Mouse (Mus musculus): ENCODE results near the gene Sgsm3. TPM values are rescaled to one million over a fixed set of nuclear protein-coding genes. Genes with fewer than 3 reads are reported as not detected.
A peak's percentile ranks its signal among the peaks of the same experiment; 100 is the strongest.

The Sgsm3 gene
- polyA plus RNA-seq, 1 experiment from 2014 or later: 45.1 TPM

GRCm38 (mm10) chr15:81049401-81050053 is 72.0 kb downstream of the Sgsm3 start:
- no peak overlapping the region for H3K9ac ChIP-seq
- H3K27ac ChIP-seq: no peak overlapping the region
- 74% methylated on average over 6 of the region's 6 CpGs for WGBS
- no peaks in the 10 kb centered on the region for H3K9me3 ChIP-seq
- ATAC-seq (ENCODE audit: borderline replicate concordance, extremely low read depth, low FRiP score, low TSS enrichment): no peak
- 0 out of 2 replicates have a peak, but pooled peaks cover 1% of the 10 kb centered on the region for H3K36me3 ChIP-seq
- no peak overlapping the region for H3K4me2 ChIP-seq
- H3K4me1 ChIP-seq: peaks cover 4% of the 10 kb centered on the region; the same call in 1 of the 2 replicates
- no peak overlapping the region for H3K4me3 ChIP-seq
- no peaks in the 10 kb centered on the region for H3K27me3 ChIP-seq

- Histone ChIP-seq H3K9ac (no peak overlapping the region), H3K9me3 (no peaks in the 10 kb centered on the region), H3K4me2 (no peak overlapping the region), H3K27ac (no peak overlapping the region), H3K36me3 (no peaks in the 10 kb centered on the region), H3K4me1 (0 out of 2 replicates have a peak, but pooled peaks cover under 1% of the 10 kb centered on the region), H3K27me3 (no peaks in the 10 kb centered on the region), H3K4me3 (no peak overlapping the region)
- ATAC-seq (ENCODE audit: borderline replicate concordance, extremely low read depth, low FRiP score, low TSS enrichment): no peak
- 11% methylated on average over 3 of the region's 3 CpGs for WGBS
These were observed 72.9 kb downstream of the Sgsm3 start for GRCm38 (mm10) chr15:81050488-81050887.

GRCm38 (mm10) chr15:81052491-81052890 is 74.9 kb downstream of the Sgsm3 start:
- Histone ChIP-seq H3K27me3 (no peaks in the 10 kb centered on the region), H3K4me1 (no peaks in the 10 kb centered on the region), H3K9ac (no peak overlapping the region), H3K4me3 (no peak overlapping the region), H3K36me3 (no peaks in the 10 kb centered on the region), H3K4me2 (no peak overlapping the region), H3K9me3 (no peaks in the 10 kb centered on the region), H3K27ac (no peak overlapping the region)
- 90% methylated on average over 5 of the region's 5 CpGs for WGBS
- ATAC-seq (ENCODE audit: borderline replicate concordance, extremely low read depth, low FRiP score, low TSS enrichment): no peak

- no peaks in the 10 kb centered on the region for H3K4me1 ChIP-seq
- no peaks in the 10 kb centered on the region for H3K36me3 ChIP-seq
- no peak overlapping the region for H3K9ac ChIP-seq
- no peak for ATAC-seq (ENCODE audit: borderline replicate concordance, extremely low read depth, low FRiP score, low TSS enrichment)
- no peaks in the 10 kb centered on the region for H3K9me3 ChIP-seq
- WGBS: 82% methylated on average over 2 of the region's 2 CpGs
- no peak overlapping the region for H3K4me2 ChIP-seq
- no peak overlapping the region for H3K27ac ChIP-seq
- no peaks in the 10 kb centered on the region for H3K27me3 ChIP-seq
- H3K4me3 ChIP-seq: no peak overlapping the region
These were observed 77.9 kb downstream of the Sgsm3 start for GRCm38 (mm10) chr15:81055488-81055887.

GRCm38 (mm10) chr15:81057736-81058135 is 80.2 kb downstream of the Sgsm3 start:
- ATAC-seq (ENCODE audit: borderline replicate concordance, extremely low read depth, low FRiP score, low TSS enrichment): no peak
- Histone ChIP-seq H3K36me3 (no peaks in the 10 kb centered on the region), H3K4me1 (peaks cover 10% of the 10 kb centered on the region), H3K27me3 (no peaks in the 10 kb centered on the region), H3K4me2 (no peak overlapping the region), H3K9me3 (no peaks in the 10 kb centered on the region), H3K4me3 (no peak overlapping the region), H3K27ac (no peak overlapping the region), H3K9ac (no peak overlapping the region)
- 85% methylated on average over 5 of the region's 5 CpGs for WGBS

GRCm38 (mm10) chr15:81060975-81061374 is 83.4 kb downstream of the Sgsm3 start:
- no peaks in the 10 kb centered on the region for H3K36me3 ChIP-seq
- H3K4me1 ChIP-seq: peaks cover 13% of the 10 kb centered on the region
- ATAC-seq (ENCODE audit: borderline replicate concordance, extremely low read depth, low FRiP score, low TSS enrichment): no peak
- no peak overlapping the region for H3K27ac ChIP-seq
- no peaks in the 10 kb centered on the region for H3K9me3 ChIP-seq
- WGBS: 94% methylated on average over 2 of the region's 2 CpGs
- H3K27me3 ChIP-seq: no peaks in the 10 kb centered on the region
- no peak overlapping the region for H3K4me3 ChIP-seq
- H3K4me2 ChIP-seq: no peak overlapping the region
- H3K9ac ChIP-seq: no peak overlapping the region

Small RNAs within 50 kb of the gene (microRNA-seq; reads per million reads assigned to microRNA genes)
- 17.0 reads per million, percentile 35 among the genes with 10 or more reads in this experiment for gene Mir5113

Other genes with a start within 250 kb of the Sgsm3 start
- gene Adsl, start 29.3 kb upstream of the Sgsm3 start, polyA plus RNA-seq (2015; fragmentation: Nextera tagmentation; extraction: Ambion mirVana): 157 and 171 TPM in 2 replicates
- 23.2 and 24.2 TPM in 2 replicates for gene Mrtfa, start 213.0 kb downstream of the Sgsm3 start, polyA plus RNA-seq (2015; fragmentation: Nextera tagmentation; extraction: Ambion mirVana)

Measured in lung, embryonic 15.5 days (tissue).